Mouse (Mus musculus) left cerebral cortex, adult 2 months (tissue): ENCODE data around the gene Ankrd53. TPM values are rescaled to one million over a fixed set of nuclear protein-coding genes. Genes with fewer than 3 reads are reported as not detected.

Experiments
- DNase-seq, 2 experiments: peaks; one replicate each; pipeline ENCODE4 v3.0.0; 2021 to 2022; ENCODE audit warnings: low spot score in 2 of 2, mixed read lengths in 1 of 2; ENCODE audit errors: extremely low spot score in 1 of 2
- H3K27ac ChIP-seq: fragments of 200-600 bp; 2 replicates; pipeline ENCODE4 v1.8.1; 2022
- H3K4me3 ChIP-seq: fragments of 200-600 bp; 2 replicates; pipeline ENCODE4 v1.8.1; 2022
- CTCF ChIP-seq: fragments of 200-600 bp; IDR thresholded peaks from 2 replicates; pipeline ENCODE4 v1.8.1; 2022; ENCODE audit warnings: antibody characterized with exemption, mild to moderate bottlenecking, moderate library complexity
- intact Hi-C: fragments of 180-260 bp; cut with DNase I; formaldehyde crosslinking; loops from one replicate; pipeline ENCODE4 v1.15.1; 2025
- total RNA-seq, 2 experiments: library from RNA; stranded (reverse); gene quantifications; 2 replicates each; pipeline ENCODE4 v1.2.3; 2021

Gene Ankrd53
- total RNA-seq, 2 experiments from 2014 or later, result not detected

GRCm38 (mm10) chr6:83802033-83802432 is 39.6 kb downstream of the Ankrd53 start:
- TF ChIP-seq CTCF, result no peak
- no peak overlapping the region for H3K4me3 ChIP-seq
- no peak for DNase-seq
- intact Hi-C loops, result no loop called here
- H3K27ac ChIP-seq, result no peak overlapping the region

DNA sequence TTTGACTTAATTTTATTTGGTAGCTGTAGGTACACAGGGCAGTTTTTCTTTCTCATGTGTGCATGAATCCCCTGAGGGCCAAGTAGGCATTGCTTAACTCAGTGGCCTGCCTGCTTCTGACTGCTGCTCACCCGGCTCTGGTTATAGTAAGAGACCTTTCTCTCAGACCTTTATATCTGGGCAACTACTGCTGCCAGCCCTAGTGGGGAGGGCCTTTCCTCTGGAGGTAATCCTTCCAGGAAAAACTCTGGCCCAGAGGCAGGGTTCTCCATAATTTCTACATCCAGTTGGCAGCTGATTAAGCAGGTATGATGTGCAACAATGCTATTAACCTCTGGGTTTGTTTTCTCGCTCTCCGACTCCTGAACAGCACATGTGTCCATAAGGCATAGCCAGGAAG is 40.4 kb downstream of the Ankrd53 start:
- intact Hi-C loops, result no loop called here
- no peak for DNase-seq
- Histone ChIP-seq H3K4me3 (no peak overlapping the region), H3K27ac (no peak overlapping the region)
- TF ChIP-seq CTCF, result no peak

- no peak for DNase-seq
- H3K4me3 ChIP-seq, result no peak overlapping the region
- TF ChIP-seq CTCF, result no peak
- H3K27ac ChIP-seq, result no peak overlapping the region
- intact Hi-C loops, result no loop called here
Measured at GRCm38 (mm10) chr6:83815801-83816200, 53.4 kb downstream of the Ankrd53 start.

Other genes with a start within 250 kb of the Ankrd53 start
- gene Actg2, start 226.4 kb upstream of the Ankrd53 start, total RNA-seq, result not detected
- 10 to 100 TPM; 30.2 to 30.6 TPM for gene Stambp, start 189.9 kb upstream of the Ankrd53 start, total RNA-seq
- gene Clec4f, start 106.5 kb upstream of the Ankrd53 start, total RNA-seq, result not detected
- gene Cd207, start 84.8 kb upstream of the Ankrd53 start, total RNA-seq, result not detected
- gene Vax2, start 51.4 kb upstream of the Ankrd53 start, total RNA-seq, result not detected
- gene Atp6v1b1, start 19.7 kb upstream of the Ankrd53 start, total RNA-seq, result under 1 TPM in 1 of 2 experiments, not detected in 1; 0.20 TPM
- gene Tex261, start 13.2 kb downstream of the Ankrd53 start, total RNA-seq, result 10 to 100 TPM; 49.1 to 53.9 TPM
- 10 to 100 TPM; 48.2 to 50.3 TPM for gene Nagk, start 32.3 kb downstream of the Ankrd53 start, total RNA-seq
- gene Paip2b, start 69.1 kb downstream of the Ankrd53 start, total RNA-seq, result 10 to 100 TPM; 47.7 to 61.7 TPM
- gene Zfp638, start 104.5 kb downstream of the Ankrd53 start, total RNA-seq, result 100 to 1,000 TPM; 132 to 134 TPM
- 1 to 10 TPM; 3.5 to 5.8 TPM for gene Dysf, start 245.9 kb downstream of the Ankrd53 start, total RNA-seq